Mouse (Mus musculus) testis, postnatal 10 days (tissue): ENCODE measurements around the gene Tecpr1.
A peak's percentile ranks its signal among the peaks of the same experiment; 100 is the strongest.

Experiments used
- DNase-seq: peaks from one replicate; pipeline ENCODE4 v3.0.0; 2021; ENCODE audit warnings: low spot score

Tecpr1 gene

GRCm38 (mm10) chr5:144223503-144223862 is at the start of gene Tecpr1:
Gene Tecpr1, minus strand, starts transcription at chr5:144223615.
- DNase-seq = peak; percentile 94

- no peak for DNase-seq
These were observed 48.4 kb upstream of the Tecpr1 start for GRCm38 (mm10) chr5:144271772-144272171.

- DNase-seq = no peak
These were observed 47.7 kb upstream of the Tecpr1 start for GRCm38 (mm10) chr5:144271118-144271517.

- no peak for DNase-seq
These were observed 47.0 kb upstream of the Tecpr1 start for GRCm38 (mm10) chr5:144270420-144270819.

- DNase-seq = peak; percentile 33
These were observed 46.5 kb upstream of the Tecpr1 start for GRCm38 (mm10) chr5:144269926-144270325.

- peak; percentile 69 for DNase-seq
These were observed 44.3 kb upstream of the Tecpr1 start for GRCm38 (mm10) chr5:144267535-144268241.

GRCm38 (mm10) chr5:144263496-144263895 is 40.1 kb upstream of the Tecpr1 start:
- no peak for DNase-seq

GRCm38 (mm10) chr5:144263082-144263481 is 39.7 kb upstream of the Tecpr1 start:
- no peak for DNase-seq

- DNase-seq = no peak
These were observed 38.4 kb upstream of the Tecpr1 start for GRCm38 (mm10) chr5:144261829-144262228.

- no peak for DNase-seq
These were observed 37.9 kb upstream of the Tecpr1 start for GRCm38 (mm10) chr5:144261309-144261708.

GRCm38 (mm10) chr5:144260464-144260863 is 37.0 kb upstream of the Tecpr1 start:
- no peak for DNase-seq

GRCm38 (mm10) chr5:144259228-144259627 is 35.8 kb upstream of the Tecpr1 start:
- DNase-seq = no peak

- DNase-seq = no peak
These were observed 35.3 kb upstream of the Tecpr1 start for GRCm38 (mm10) chr5:144258687-144259086.

- no peak for DNase-seq
These were observed 34.8 kb upstream of the Tecpr1 start for GRCm38 (mm10) chr5:144258131-144258611.

GRCm38 (mm10) chr5:144257451-144258110 is 34.2 kb upstream of the Tecpr1 start:
- no peak for DNase-seq

GRCm38 (mm10) chr5:144256888-144257287 is 33.5 kb upstream of the Tecpr1 start:
- DNase-seq = no peak

GRCm38 (mm10) chr5:144256541-144256870 is 33.1 kb upstream of the Tecpr1 start:
- DNase-seq = no peak

GRCm38 (mm10) chr5:144255632-144256540 is 32.5 kb upstream of the Tecpr1 start:
- peak; percentile 78 for DNase-seq

GRCm38 (mm10) chr5:144254811-144255631 is 31.6 kb upstream of the Tecpr1 start:
- DNase-seq = peak; percentile 90

- DNase-seq = peak; percentile 76
These were observed 30.9 kb upstream of the Tecpr1 start for GRCm38 (mm10) chr5:144254122-144254810.

- no peak for DNase-seq
These were observed 29.8 kb upstream of the Tecpr1 start for GRCm38 (mm10) chr5:144253212-144253611.
